Mouse (Mus musculus) T-cell, adult 2 months (primary cell): ENCODE measurements around the gene Gnpnat1.
"Not testable (repeated sequence)": the region's sequence is repeated elsewhere in the genome, so short reads cannot be mapped to it uniquely, and the experiment has no call there.

Experiments used
- DNase-seq: peaks from one replicate; pipeline ENCODE4 v3.0.0; 2022; ENCODE audit warnings: low spot score

Gene Gnpnat1

GRCm38 (mm10) chr14:45404813-45405212 is at the start of gene Gnpnat1:
Gene Gnpnat1, minus strand, starts transcription at chr14:45404913.
- not testable (repeated sequence) for DNase-seq

- no peak for DNase-seq
Measured at GRCm38 (mm10) chr14:45453538-45454233, 49.0 kb upstream of the Gnpnat1 start.

GRCm38 (mm10) chr14:45452861-45453512 is 48.3 kb upstream of the Gnpnat1 start:
- no peak for DNase-seq

- DNase-seq = no peak
Measured at GRCm38 (mm10) chr14:45452148-45452547, 47.4 kb upstream of the Gnpnat1 start.

GRCm38 (mm10) chr14:45451090-45451489 is 46.4 kb upstream of the Gnpnat1 start:
- DNase-seq = no peak

GRCm38 (mm10) chr14:45446777-45447176 is 42.1 kb upstream of the Gnpnat1 start:
- no peak for DNase-seq

GRCm38 (mm10) chr14:45445445-45445844 is 40.7 kb upstream of the Gnpnat1 start:
- DNase-seq = no peak

GRCm38 (mm10) chr14:45444870-45445269 is 40.2 kb upstream of the Gnpnat1 start:
- DNase-seq = no peak

- no peak for DNase-seq
Measured at GRCm38 (mm10) chr14:45442781-45443560, 38.3 kb upstream of the Gnpnat1 start.

GRCm38 (mm10) chr14:45441291-45441690 is 36.6 kb upstream of the Gnpnat1 start:
- DNase-seq = no peak

- DNase-seq = no peak
Measured at GRCm38 (mm10) chr14:45439387-45439786, 34.7 kb upstream of the Gnpnat1 start.

- DNase-seq = no peak
Measured at GRCm38 (mm10) chr14:45438931-45439275, 34.2 kb upstream of the Gnpnat1 start.

GRCm38 (mm10) chr14:45438250-45438930 is 33.7 kb upstream of the Gnpnat1 start:
- no peak for DNase-seq

GRCm38 (mm10) chr14:45434220-45434619 is 29.5 kb upstream of the Gnpnat1 start:
- no peak for DNase-seq

- DNase-seq = no peak
Measured at GRCm38 (mm10) chr14:45432003-45432402, 27.3 kb upstream of the Gnpnat1 start.

GRCm38 (mm10) chr14:45430066-45430842 is 25.5 kb upstream of the Gnpnat1 start:
- DNase-seq = no peak

GRCm38 (mm10) chr14:45423220-45423619 is 18.5 kb upstream of the Gnpnat1 start:
- DNase-seq = peak; percentile 8

GRCm38 (mm10) chr14:45422371-45422770 is 17.7 kb upstream of the Gnpnat1 start:
- DNase-seq = no peak

GRCm38 (mm10) chr14:45419323-45419722 is 14.6 kb upstream of the Gnpnat1 start:
- no peak for DNase-seq

GRCm38 (mm10) chr14:45418553-45418952 is 13.8 kb upstream of the Gnpnat1 start:
- no peak for DNase-seq

GRCm38 (mm10) chr14:45416265-45416664 is 11.6 kb upstream of the Gnpnat1 start:
- no peak for DNase-seq

GRCm38 (mm10) chr14:45403651-45404050 is 1.1 kb downstream of the Gnpnat1 start:
- DNase-seq = no peak
